Mouse (Mus musculus) forebrain, embryonic 10.5 days (tissue): ENCODE measurements around the gene Nhlrc2. TPM values are rescaled to one million over a fixed set of nuclear protein-coding genes. Genes with fewer than 3 reads are reported as not detected.
A peak's percentile ranks its signal among the peaks of the same experiment; 100 is the strongest.
"Not testable (repeated sequence)": the region's sequence is repeated elsewhere in the genome, so short reads cannot be mapped to it uniquely, and the experiment has no call there.

Source experiments
- DNase-seq: peaks from one replicate; pipeline ENCODE4 v3.0.0-alpha.2; 2017; ENCODE audit warnings: low spot score; ENCODE audit errors: extremely low spot score
- H3K27ac ChIP-seq: fragments of 300-500 bp; sonication (generic); 2 replicates; pipeline ENCODE4 v1.5.1; 2016; ENCODE audit warnings: mild to moderate bottlenecking
- H3K27me3 ChIP-seq: fragments of 300-500 bp; sonication (generic); 2 replicates; pipeline ENCODE4 v1.6.1; 2016; ENCODE audit warnings: mild to moderate bottlenecking; ENCODE audit not compliant: poor library complexity, severe bottlenecking
- H3K36me3 ChIP-seq: fragments of 300-500 bp; sonication (generic); replicated peaks from 2 replicates; pipeline ENCODE4 v1.6.1; 2016; ENCODE audit warnings: mild to moderate bottlenecking, moderate library complexity
- H3K4me1 ChIP-seq: fragments of 300-500 bp; sonication (generic); 2 replicates; pipeline ENCODE4 v1.6.1; 2016
- H3K4me3 ChIP-seq: fragments of 300-500 bp; sonication (generic); 2 replicates; pipeline ENCODE4 v1.5.1; 2016; ENCODE audit warnings: mild to moderate bottlenecking, moderate library complexity
- H3K9me3 ChIP-seq: fragments of 300-500 bp; sonication (generic); 2 replicates; pipeline ENCODE4 v1.6.1; 2016; ENCODE audit warnings: mild to moderate bottlenecking, moderate library complexity
- WGBS: fragments of 180-500 bp; shearing (Covaris S2); methylation state at CpG from one replicate; pipeline ENCODE4 v1.1.7; 2016; 5-methylcytosine and 5-hydroxymethylcytosine counted together
- polyA plus RNA-seq: library from polyadenylated mRNA; unstranded; fragments of >200 nt; fragmentation: Nextera tagmentation; extraction: Ambion mirVana; gene quantifications from 2 replicates; pipeline ENCODE4 v1.2.1, GENCODE M21; 2016

Gene Nhlrc2
- polyA plus RNA-seq, result 13.7 and 15.8 TPM in 2 replicates

GRCm38 (mm10) chr19:56548230-56549032 is at the start of gene Nhlrc2:
Gene Nhlrc2, plus strand, starts transcription at chr19:56548261.
- H3K9me3 ChIP-seq, result no peaks in the 10 kb centered on the region; the same call in 1 of the 2 replicates
- DNase-seq, result peak; percentile 84
- under 1% methylated on average over 69 of the region's 69 CpGs for WGBS
- H3K36me3 ChIP-seq, result peaks cover 41% of the 10 kb centered on the region
- H3K27ac ChIP-seq, result peak within 1 kb of the TSS; percentile 99
- peaks cover 30% of the 10 kb centered on the region for H3K4me1 ChIP-seq
- no peaks in the 10 kb centered on the region for H3K27me3 ChIP-seq
- peak within 1 kb of the TSS; percentile 99 for H3K4me3 ChIP-seq

DNA sequence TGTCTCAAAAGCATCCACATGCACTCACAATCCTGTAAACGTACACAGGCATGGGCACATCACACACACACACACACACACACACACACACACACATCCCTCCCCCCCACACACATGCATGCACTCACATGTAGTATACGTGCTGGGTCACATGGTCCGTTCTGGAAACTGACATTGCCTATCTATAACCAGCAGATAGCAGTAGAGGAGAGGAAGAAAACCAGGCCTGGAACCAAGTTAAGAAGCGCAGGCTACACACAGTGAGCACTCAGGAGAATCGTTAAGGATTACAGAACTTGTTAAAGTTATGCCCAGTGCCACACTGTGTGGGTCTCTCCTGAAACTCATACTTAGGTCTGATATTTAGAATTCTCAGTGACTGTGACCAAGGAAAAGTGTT is 45.0 kb upstream of the Nhlrc2 start:
- WGBS, result no CpG with 5 or more reads among the region's 5 CpGs
- not testable (repeated sequence) for H3K4me3 ChIP-seq

GRCm38 (mm10) chr19:56503525-56503924 is 44.5 kb upstream of the Nhlrc2 start:
- not testable (repeated sequence) for H3K27me3 ChIP-seq, H3K4me1 ChIP-seq, H3K36me3 ChIP-seq, H3K27ac ChIP-seq, H3K4me3 ChIP-seq, H3K9me3 ChIP-seq, DNase-seq
- no CpG with 5 or more reads among the region's 5 CpGs for WGBS

More for the DNA sequence above, 45.0 kb upstream of the Nhlrc2 start:
- not testable (repeated sequence) for H3K9me3 ChIP-seq, H3K27ac ChIP-seq, H3K36me3 ChIP-seq, H3K27me3 ChIP-seq, DNase-seq, H3K4me1 ChIP-seq

GRCm38 (mm10) chr19:56511207-56511606 is 36.9 kb upstream of the Nhlrc2 start:
- H3K9me3 ChIP-seq, H3K4me1 ChIP-seq, H3K27ac ChIP-seq, H3K36me3 ChIP-seq, H3K4me3 ChIP-seq, H3K27me3 ChIP-seq, DNase-seq: not testable (repeated sequence)
- no CpG with 5 or more reads among the region's 4 CpGs for WGBS

DNA sequence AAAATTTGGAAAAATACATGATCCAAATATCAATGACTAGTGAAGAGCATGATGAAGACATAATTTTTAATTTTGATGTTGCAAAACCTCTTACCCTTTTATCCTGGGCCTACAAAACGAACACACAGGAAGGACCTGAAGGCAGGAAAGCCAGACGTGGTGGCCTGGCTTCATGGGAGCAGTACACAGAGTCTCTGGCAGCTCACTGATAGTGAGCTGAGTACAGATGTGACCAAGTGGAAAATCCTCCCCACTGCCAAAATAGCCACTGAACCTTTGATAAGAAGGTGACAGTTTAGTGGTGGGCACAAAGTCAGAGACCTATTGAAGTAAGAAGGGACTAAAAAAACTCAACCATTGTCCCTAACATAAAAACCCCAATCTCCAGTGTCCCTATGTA is 34.5 kb upstream of the Nhlrc2 start:
- H3K9me3 ChIP-seq, H3K27ac ChIP-seq, H3K27me3 ChIP-seq, H3K4me1 ChIP-seq, H3K4me3 ChIP-seq, H3K36me3 ChIP-seq, DNase-seq: not testable (repeated sequence)
- WGBS, result no CpG with 5 or more reads among the region's 2 CpGs

DNA sequence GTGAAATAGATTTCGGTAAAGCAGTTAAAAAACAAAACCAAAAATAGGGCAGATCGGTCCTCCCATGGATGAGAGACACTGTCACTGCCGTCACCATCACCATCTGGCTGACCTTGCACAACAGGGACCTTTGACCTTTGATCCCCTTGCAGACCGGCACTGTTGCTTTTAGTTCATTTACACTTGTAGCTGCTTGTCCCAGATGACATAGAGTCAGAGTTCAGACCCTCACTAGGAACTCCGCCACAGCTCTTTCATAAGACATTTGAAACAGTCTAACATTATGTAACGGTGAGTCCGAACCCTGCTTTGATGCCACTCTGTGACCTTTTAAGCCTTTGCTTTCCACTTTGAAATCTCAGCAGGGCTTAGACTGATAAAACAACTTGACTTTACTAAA is 28.7 kb upstream of the Nhlrc2 start:
- not testable (repeated sequence) for H3K27me3 ChIP-seq, H3K27ac ChIP-seq, H3K36me3 ChIP-seq, DNase-seq, H3K4me3 ChIP-seq, H3K4me1 ChIP-seq, H3K9me3 ChIP-seq
- WGBS, result no CpG with 5 or more reads among the region's 7 CpGs

GRCm38 (mm10) chr19:56530529-56530928 is 17.5 kb upstream of the Nhlrc2 start:
- not testable (repeated sequence) for DNase-seq, H3K4me1 ChIP-seq, H3K4me3 ChIP-seq, H3K9me3 ChIP-seq, H3K27ac ChIP-seq, H3K27me3 ChIP-seq
- peaks cover 15% of the 10 kb centered on the region for H3K36me3 ChIP-seq
- no CpG with 5 or more reads among the region's 11 CpGs for WGBS

DNA sequence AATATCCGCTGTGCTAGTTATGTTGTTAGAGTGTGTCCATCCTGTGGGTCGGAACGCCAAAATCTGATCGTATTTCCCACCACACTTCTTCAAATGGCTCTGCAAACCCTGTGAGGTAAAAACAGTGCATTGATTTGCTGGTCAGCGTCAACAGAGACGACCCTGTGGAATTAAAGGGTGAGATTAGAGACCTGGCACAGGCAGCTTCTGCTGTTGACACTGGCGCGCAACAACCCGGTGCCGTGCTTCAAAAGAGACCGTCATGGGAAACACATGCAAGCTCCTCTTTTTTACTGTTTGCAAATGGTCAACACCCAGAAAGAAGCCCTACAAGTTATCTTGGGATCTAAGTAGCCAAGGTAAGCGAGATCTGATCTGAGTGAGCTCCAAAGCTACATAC is 16.8 kb upstream of the Nhlrc2 start:
- no peak overlapping the region for H3K27ac ChIP-seq
- peaks cover 23% of the 10 kb centered on the region for H3K36me3 ChIP-seq
- H3K27me3 ChIP-seq, result no peaks in the 10 kb centered on the region
- 95% methylated on average over 12 of the region's 12 CpGs for WGBS
- no peak for DNase-seq
- H3K4me3 ChIP-seq, result no peak overlapping the region
- H3K9me3 ChIP-seq, result no peaks in the 10 kb centered on the region
- H3K4me1 ChIP-seq, result no peaks in the 10 kb centered on the region

DNA sequence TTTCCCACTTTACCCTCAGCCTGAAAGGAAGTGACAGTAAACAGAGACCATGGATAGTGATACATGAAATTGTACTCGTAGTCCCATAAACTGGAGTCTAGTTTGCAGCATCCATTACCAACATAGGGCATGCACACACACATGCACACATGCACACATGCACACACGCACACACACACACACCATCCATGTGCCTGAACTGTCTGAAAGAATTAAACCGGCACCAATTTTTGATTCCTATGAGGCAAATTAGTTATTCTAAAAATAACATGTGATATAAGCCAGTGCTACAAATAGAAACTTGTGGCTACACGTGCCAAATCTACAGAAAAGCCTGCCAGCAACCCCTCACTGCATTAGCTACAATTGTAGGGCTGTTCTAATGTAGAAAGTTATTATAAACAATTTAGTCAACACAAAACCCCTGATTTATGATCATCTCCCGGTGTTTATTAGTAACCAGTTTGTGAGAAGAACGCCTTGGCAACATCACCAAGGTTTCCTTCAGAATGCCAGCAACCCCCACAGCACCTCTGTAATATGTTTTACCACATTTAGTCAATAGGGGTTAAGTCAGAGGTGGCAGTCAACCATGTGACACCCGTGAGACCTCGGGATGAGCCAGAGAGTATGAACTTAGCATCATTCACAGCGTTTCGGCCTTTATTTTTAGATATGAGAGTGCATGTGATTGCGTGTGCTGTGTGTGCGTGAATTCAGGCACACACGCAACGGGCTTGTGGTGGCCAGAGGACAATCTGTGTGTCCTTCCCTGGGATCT is 14.6 kb upstream of the Nhlrc2 start:
- no peaks in the 10 kb centered on the region for H3K4me1 ChIP-seq
- no peak overlapping the region for H3K27ac ChIP-seq
- no peaks in the 10 kb centered on the region for H3K9me3 ChIP-seq
- no peak for DNase-seq
- no peak overlapping the region for H3K4me3 ChIP-seq
- peaks cover 42% of the 10 kb centered on the region for H3K36me3 ChIP-seq
- WGBS, result 94% methylated on average over 14 of the region's 14 CpGs
- no peaks in the 10 kb centered on the region for H3K27me3 ChIP-seq

DNA sequence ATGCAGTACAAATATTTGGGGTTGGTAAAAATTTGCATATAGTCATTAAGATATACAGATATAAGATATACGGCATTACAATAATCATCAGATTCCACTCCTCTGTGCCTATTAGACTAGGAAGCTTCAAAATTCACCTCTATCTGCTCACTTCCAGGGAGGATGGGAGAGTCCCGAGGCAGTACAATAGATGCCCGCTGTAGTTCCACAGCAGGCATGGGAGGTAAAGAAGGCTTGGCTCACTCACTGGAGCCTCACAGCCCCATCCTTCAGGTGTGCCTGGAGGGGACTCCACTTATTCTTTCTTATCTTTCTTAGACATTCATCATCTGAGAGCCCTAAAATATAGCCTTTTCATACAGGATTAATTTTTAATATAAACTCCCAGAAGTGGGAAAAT is 13.7 kb upstream of the Nhlrc2 start:
- Histone ChIP-seq H3K9me3 (no peaks in the 10 kb centered on the region), H3K4me1 (no peaks in the 10 kb centered on the region), H3K27me3 (no peaks in the 10 kb centered on the region), H3K36me3 (peaks cover 47% of the 10 kb centered on the region), H3K4me3 (no peak overlapping the region), H3K27ac (no peak overlapping the region)
- WGBS, result 89% methylated on average over 3 of the region's 3 CpGs
- no peak for DNase-seq

- 85% methylated on average over 9 of the region's 9 CpGs for WGBS
- Histone ChIP-seq H3K4me1 (no peaks in the 10 kb centered on the region), H3K36me3 (peaks cover 50% of the 10 kb centered on the region), H3K9me3 (no peaks in the 10 kb centered on the region), H3K27me3 (no peaks in the 10 kb centered on the region), H3K4me3 (no peak overlapping the region), H3K27ac (no peak overlapping the region)
- no peak for DNase-seq
Measured at GRCm38 (mm10) chr19:56535064-56535463, 13.0 kb upstream of the Nhlrc2 start.

DNA sequence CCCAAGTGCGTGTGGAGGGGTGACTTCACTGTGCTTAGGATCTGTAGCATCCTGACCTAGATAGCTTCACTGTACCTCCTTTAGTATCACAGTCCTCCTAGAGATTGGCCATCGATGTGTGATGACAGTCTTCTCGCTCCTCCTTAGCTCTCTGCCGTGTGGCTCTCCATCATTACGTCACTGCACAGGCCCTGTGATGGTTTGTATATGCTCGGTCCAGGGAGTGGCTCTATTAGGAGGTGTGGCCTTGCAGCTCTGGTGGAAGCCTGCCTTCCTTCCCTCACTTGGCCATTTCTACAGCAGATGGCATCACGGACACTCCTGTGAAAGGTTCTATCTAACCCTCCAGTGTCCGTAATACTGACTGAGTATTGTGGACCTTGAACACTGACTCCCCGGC is 12.3 kb upstream of the Nhlrc2 start:
- H3K27me3 ChIP-seq, result no peaks in the 10 kb centered on the region
- H3K36me3 ChIP-seq, result peaks cover 53% of the 10 kb centered on the region
- DNase-seq, result no peak
- no peaks in the 10 kb centered on the region for H3K9me3 ChIP-seq
- H3K27ac ChIP-seq, result no peak overlapping the region
- H3K4me1 ChIP-seq, result no peaks in the 10 kb centered on the region
- H3K4me3 ChIP-seq, result no peak overlapping the region
- 94% methylated on average over 9 of the region's 9 CpGs for WGBS

GRCm38 (mm10) chr19:56543320-56543719 is 4.7 kb upstream of the Nhlrc2 start:
- peaks cover 11% of the 10 kb centered on the region for H3K4me1 ChIP-seq
- 96% methylated on average over 12 of the region's 12 CpGs for WGBS
- no peaks in the 10 kb centered on the region for H3K27me3 ChIP-seq
- no peak overlapping the region for H3K4me3 ChIP-seq
- H3K9me3 ChIP-seq, result no peaks in the 10 kb centered on the region
- peaks cover 44% of the 10 kb centered on the region for H3K36me3 ChIP-seq
- DNase-seq, result no peak
- no peak overlapping the region for H3K27ac ChIP-seq
